Mouse (Mus musculus) intestine, embryonic 16.5 days (tissue): ENCODE data around the gene Ankar. TPM values are rescaled to one million over a fixed set of nuclear protein-coding genes. Genes with fewer than 3 reads are reported as not detected.
A peak's percentile ranks its signal among the peaks of the same experiment; 100 is the strongest.

Source experiments
- ATAC-seq: fragments of 200-750 bp; cut with Nextera tagmentation; 2 replicates; pipeline ENCODE4 v1.8.0; 2017; ENCODE audit warnings: moderate TSS enrichment, moderate library complexity
- H3K27ac ChIP-seq: fragments of 300-500 bp; sonication (generic); 2 replicates; pipeline ENCODE4 v1.5.1; 2014; ENCODE audit warnings: mild to moderate bottlenecking, low read length
- H3K27me3 ChIP-seq: fragments of 300-500 bp; sonication (generic); replicated peaks from 2 replicates; pipeline ENCODE4 v1.6.1; 2014; ENCODE audit warnings: low read length, control low read depth, mixed read lengths; ENCODE audit not compliant: control insufficient read depth, insufficient read depth
- H3K36me3 ChIP-seq: fragments of 300-500 bp; sonication (generic); 2 replicates; pipeline ENCODE4 v1.6.1; 2014; ENCODE audit warnings: low read length, control low read depth; ENCODE audit not compliant: control insufficient read depth, insufficient read depth
- H3K4me1 ChIP-seq: fragments of 300-500 bp; sonication (generic); 2 replicates; pipeline ENCODE4 v1.6.1; 2014; ENCODE audit warnings: low read length, control low read depth, mixed read lengths; ENCODE audit not compliant: control insufficient read depth, insufficient read depth
- H3K4me2 ChIP-seq: fragments of 300-500 bp; sonication (generic); 2 replicates; pipeline ENCODE4 v1.6.1; 2014; ENCODE audit warnings: low read depth, low read length, control low read depth
- H3K4me3 ChIP-seq: fragments of 300-500 bp; sonication (generic); 2 replicates; pipeline ENCODE4 v1.5.1; 2014; ENCODE audit warnings: mild to moderate bottlenecking, low read length
- H3K9ac ChIP-seq: fragments of 300-500 bp; sonication (generic); 2 replicates; pipeline ENCODE4 v1.6.1; 2014; ENCODE audit warnings: low read depth, low read length
- H3K9me3 ChIP-seq: fragments of 300-500 bp; sonication (generic); 2 replicates; pipeline ENCODE4 v1.6.1; 2016; ENCODE audit warnings: low read length, control low read depth; ENCODE audit not compliant: control insufficient read depth
- WGBS: fragments of 180-500 bp; shearing (Covaris S2); extraction: QIAGEN DNeasy Blood & Tissue Kit; methylation state at CpG from one replicate; pipeline ENCODE4 v1.1.7; 2014; 5-methylcytosine and 5-hydroxymethylcytosine counted together
- polyA plus RNA-seq: library from polyadenylated mRNA; unstranded; fragments of >200 nt; fragmentation: Nextera tagmentation; extraction: Ambion mirVana; gene quantifications from 2 replicates; pipeline ENCODE4 v1.2.1, GENCODE M21; 2015

Ankar gene
- polyA plus RNA-seq = not detected in 2 replicates

GRCm38 (mm10) chr1:72700479-72700878, at the start of gene Ankar:
TSS of gene Ankar (minus strand) at chr1:72700579.
- H3K9me3 ChIP-seq = no peaks in the 10 kb centered on the region
- H3K4me2 ChIP-seq = no peak within 1 kb of the TSS
- no peaks in the 10 kb centered on the region for H3K4me1 ChIP-seq
- no peak for ATAC-seq
- H3K4me3 ChIP-seq = no peak within 1 kb of the TSS
- H3K9ac ChIP-seq = no peak within 1 kb of the TSS
- H3K27me3 ChIP-seq = no peaks in the 10 kb centered on the region
- no peaks in the 10 kb centered on the region for H3K36me3 ChIP-seq
- 81% methylated on average over 11 of the region's 11 CpGs for WGBS
- no peak within 1 kb of the TSS for H3K27ac ChIP-seq

- no peak overlapping the region for H3K4me2 ChIP-seq
- 67% methylated on average over 7 of the region's 7 CpGs for WGBS
- peak overlapping the region; percentile 35; the same call in 1 of the 2 replicates for H3K27ac ChIP-seq
- no peaks in the 10 kb centered on the region for H3K4me1 ChIP-seq
- no peaks in the 10 kb centered on the region for H3K36me3 ChIP-seq
- H3K27me3 ChIP-seq = no peaks in the 10 kb centered on the region
- no peak overlapping the region for H3K4me3 ChIP-seq
- H3K9me3 ChIP-seq = no peaks in the 10 kb centered on the region
- H3K9ac ChIP-seq = no peak overlapping the region
- no peak for ATAC-seq
Measured at GRCm38 (mm10) chr1:72746382-72746781, 46.0 kb upstream of the Ankar start.

DNA sequence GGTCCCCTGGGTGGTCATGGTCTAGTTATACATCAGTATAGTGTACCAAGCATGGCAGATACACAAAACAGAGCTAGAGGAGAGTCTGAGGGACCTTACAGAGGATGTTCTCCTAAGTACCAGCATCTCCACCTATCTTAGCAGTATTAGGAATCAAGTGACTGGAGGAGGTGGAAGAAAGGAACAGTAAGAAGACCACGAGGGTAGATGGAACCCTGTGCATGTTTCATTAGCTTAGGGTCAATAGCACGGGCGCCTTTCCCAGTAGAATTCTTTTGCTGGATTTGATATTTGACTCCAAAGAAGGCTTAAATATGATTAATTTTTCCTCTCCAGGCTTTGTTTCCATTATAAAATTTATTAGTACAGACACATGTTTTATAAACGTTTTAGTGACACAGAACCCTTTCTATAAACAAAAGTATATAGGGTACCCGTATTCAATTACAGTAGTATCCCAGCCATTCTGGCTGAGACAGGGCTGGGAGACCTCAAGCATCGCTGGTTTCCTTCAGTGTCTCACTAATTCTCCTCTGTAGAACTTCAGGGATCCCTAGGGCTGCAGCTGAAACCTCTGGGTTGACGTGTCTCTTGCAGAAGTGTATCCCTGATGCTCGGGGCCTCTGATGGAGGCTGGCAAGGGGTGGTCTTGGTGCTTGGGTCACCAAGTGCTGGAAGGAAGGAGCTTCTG, 44.6 kb upstream of the Ankar start:
- Histone ChIP-seq H3K4me1 (no peaks in the 10 kb centered on the region), H3K9me3 (no peaks in the 10 kb centered on the region), H3K36me3 (no peaks in the 10 kb centered on the region), H3K27me3 (no peaks in the 10 kb centered on the region), H3K4me2 (no peak overlapping the region), H3K4me3 (no peak overlapping the region), H3K27ac (peak overlapping the region; percentile 84), H3K9ac (no peak overlapping the region)
- peak; percentile 72 for ATAC-seq
- WGBS = 49% methylated on average over 8 of the region's 8 CpGs

DNA sequence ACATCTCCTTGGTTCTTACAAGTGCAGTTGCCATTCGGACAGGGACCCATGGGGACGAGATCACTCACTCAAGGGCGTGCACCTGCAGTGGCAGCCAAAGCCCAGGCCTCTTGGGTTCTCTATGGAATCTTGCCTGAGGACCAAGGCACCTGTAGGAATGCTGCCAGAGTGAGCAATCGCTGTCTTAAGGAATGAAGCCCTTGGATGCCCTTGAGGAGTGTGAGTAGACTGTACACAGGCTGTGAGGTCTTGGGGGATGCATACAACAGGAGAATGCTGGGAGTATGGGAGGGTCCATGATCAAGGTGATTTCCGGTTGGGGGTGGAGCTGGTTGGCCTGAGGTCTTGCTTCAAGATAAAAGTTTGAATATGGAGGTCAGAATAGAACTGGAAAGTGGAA, 41.0 kb upstream of the Ankar start:
- ATAC-seq = no peak
- H3K4me1 ChIP-seq = peaks cover 11% of the 10 kb centered on the region
- WGBS = 87% methylated on average over 5 of the region's 5 CpGs
- H3K4me2 ChIP-seq = no peak overlapping the region
- H3K4me3 ChIP-seq = no peak overlapping the region
- H3K36me3 ChIP-seq = no peaks in the 10 kb centered on the region
- no peaks in the 10 kb centered on the region for H3K27me3 ChIP-seq
- no peak overlapping the region for H3K27ac ChIP-seq
- no peaks in the 10 kb centered on the region for H3K9me3 ChIP-seq
- H3K9ac ChIP-seq = no peak overlapping the region

- H3K36me3 ChIP-seq = no peaks in the 10 kb centered on the region
- no peak overlapping the region for H3K4me3 ChIP-seq
- WGBS = 71% methylated on average over 10 of the region's 10 CpGs
- no peak overlapping the region for H3K9ac ChIP-seq
- H3K4me2 ChIP-seq = no peak overlapping the region
- H3K27me3 ChIP-seq = no peaks in the 10 kb centered on the region
- H3K27ac ChIP-seq = no peak overlapping the region
- no peak for ATAC-seq
- peaks cover 14% of the 10 kb centered on the region for H3K4me1 ChIP-seq
- H3K9me3 ChIP-seq = no peaks in the 10 kb centered on the region
Measured at GRCm38 (mm10) chr1:72739681-72740063, 39.3 kb upstream of the Ankar start.

DNA sequence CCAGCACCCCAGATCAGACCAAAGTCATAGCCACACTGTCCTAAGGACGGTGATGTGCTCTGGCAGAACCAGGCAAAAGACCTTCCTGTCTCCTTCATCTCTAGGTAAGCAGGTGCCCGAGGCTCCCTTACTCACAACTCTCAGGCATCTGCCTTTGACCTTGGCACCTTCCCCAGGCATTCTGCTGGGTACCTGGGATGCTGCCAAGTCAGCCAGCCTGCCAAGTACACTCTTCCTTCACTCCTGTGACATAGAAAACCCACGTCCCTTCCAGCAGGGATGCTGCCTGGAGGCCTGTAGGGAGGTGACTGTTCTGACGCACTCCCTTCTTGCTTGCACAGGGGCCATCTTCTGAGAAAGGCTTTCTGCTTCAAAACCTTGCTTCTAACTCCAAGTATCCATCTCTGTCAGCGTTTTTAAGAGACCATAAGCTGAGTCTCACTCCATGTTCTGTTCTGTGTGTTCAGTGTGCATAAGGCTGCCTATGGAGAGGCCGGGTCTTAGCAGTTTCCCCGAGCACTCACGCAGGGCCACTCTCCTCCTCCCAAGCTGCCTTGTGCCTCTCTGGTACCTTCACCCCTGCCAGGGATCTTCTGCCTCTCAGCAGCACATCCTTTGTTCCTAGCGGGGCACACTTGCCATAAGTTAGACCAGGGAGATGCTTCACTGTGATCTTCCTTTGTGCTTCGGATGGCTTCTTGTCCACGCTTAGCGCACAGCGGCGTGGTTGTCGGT, 38.7 kb upstream of the Ankar start:
- no peak overlapping the region for H3K27ac ChIP-seq

DNA sequence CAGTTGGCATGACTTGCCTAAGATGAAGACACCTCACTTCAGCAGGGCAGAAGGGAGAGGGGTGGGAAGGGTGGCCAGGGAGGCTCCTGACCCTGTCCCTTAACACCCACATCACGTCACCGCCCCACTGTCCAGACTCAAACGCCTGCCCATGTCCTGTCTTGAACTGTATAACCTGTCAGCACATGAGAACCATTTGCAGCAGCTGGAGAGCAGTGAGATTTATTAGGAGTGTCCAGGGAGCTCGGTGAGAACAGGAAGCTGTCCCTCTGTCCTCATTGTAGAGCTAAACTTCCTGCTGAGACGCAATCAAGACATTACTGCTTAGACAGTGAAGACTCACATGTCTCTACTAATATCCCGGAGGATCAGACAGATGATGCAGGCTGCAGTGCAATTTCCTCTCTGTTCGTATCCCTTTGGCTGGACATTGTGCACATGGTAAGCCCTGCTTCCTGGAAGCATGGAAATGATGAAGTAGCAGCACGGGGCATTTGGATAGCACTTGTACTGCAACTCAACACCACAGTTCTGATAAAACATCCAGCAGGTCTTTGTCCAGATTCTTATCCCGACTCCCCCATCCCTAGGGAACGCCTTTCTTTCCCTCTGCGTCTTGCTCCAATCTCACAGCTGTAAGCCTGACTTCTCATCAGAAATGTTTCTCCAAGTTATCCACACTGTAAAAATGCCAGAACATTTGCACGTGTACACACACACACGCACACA, 36.2 kb upstream of the Ankar start:
- Histone ChIP-seq H3K9ac (no peak overlapping the region), H3K27me3 (no peaks in the 10 kb centered on the region), H3K4me3 (no peak overlapping the region), H3K4me2 (no peak overlapping the region), H3K27ac (no peak overlapping the region), H3K36me3 (no peaks in the 10 kb centered on the region), H3K4me1 (peaks cover 14% of the 10 kb centered on the region), H3K9me3 (no peaks in the 10 kb centered on the region)
- peak; percentile 63 for ATAC-seq
- 39% methylated on average over 13 of the region's 13 CpGs for WGBS

More for the DNA sequence above, 38.7 kb upstream of the Ankar start:
- no peak for ATAC-seq
- no peaks in the 10 kb centered on the region for H3K27me3 ChIP-seq
- no peaks in the 10 kb centered on the region for H3K36me3 ChIP-seq
- H3K4me1 ChIP-seq = peaks cover 14% of the 10 kb centered on the region
- no peaks in the 10 kb centered on the region for H3K9me3 ChIP-seq
- no peak overlapping the region for H3K9ac ChIP-seq
- H3K4me2 ChIP-seq = no peak overlapping the region
- 75% methylated on average over 15 of the region's 15 CpGs for WGBS
- no peak overlapping the region for H3K4me3 ChIP-seq

DNA sequence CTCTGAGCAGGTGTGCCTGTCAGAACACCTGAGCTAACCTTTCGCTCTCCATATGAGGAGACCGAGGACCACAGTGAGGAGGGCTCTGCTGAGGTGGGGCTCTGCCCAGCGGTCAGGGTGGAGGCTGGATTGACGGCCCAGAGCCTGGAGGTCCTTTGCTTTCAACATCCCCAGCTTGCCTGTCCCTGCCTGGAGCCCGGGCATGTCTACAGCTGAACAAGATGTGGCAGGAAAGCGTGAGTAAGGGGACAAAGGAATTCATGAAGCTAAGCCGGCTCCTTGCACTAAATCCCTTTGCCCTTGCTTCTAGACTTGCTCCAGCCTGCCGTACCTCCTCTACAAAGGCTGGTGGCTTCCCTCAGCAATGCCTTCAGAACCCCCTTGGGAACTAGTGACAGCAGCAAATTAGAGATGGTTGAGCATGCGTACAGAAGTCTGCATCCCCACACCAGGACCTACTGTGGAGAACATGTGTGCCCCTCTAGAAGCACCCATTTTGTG, 32.9 kb upstream of the Ankar start:
- peaks cover 16% of the 10 kb centered on the region; the same call in 1 of the 2 replicates for H3K4me1 ChIP-seq
- no peak overlapping the region for H3K4me2 ChIP-seq
- WGBS = 87% methylated on average over 9 of the region's 9 CpGs
- ATAC-seq = no peak
- no peaks in the 10 kb centered on the region for H3K9me3 ChIP-seq
- H3K27me3 ChIP-seq = no peaks in the 10 kb centered on the region
- H3K9ac ChIP-seq = no peak overlapping the region
- no peaks in the 10 kb centered on the region for H3K36me3 ChIP-seq
- H3K27ac ChIP-seq = no peak overlapping the region
- H3K4me3 ChIP-seq = no peak overlapping the region

- no peak for ATAC-seq
- no peaks in the 10 kb centered on the region for H3K36me3 ChIP-seq
- H3K9me3 ChIP-seq = no peaks in the 10 kb centered on the region
- 66% methylated on average over 10 of the region's 10 CpGs for WGBS
- no peak overlapping the region for H3K4me3 ChIP-seq
- H3K4me1 ChIP-seq = 0 out of 2 replicates have a peak, but pooled peaks cover 6% of the 10 kb centered on the region
- H3K27me3 ChIP-seq = no peaks in the 10 kb centered on the region
- no peak overlapping the region for H3K4me2 ChIP-seq
- H3K9ac ChIP-seq = no peak overlapping the region
- H3K27ac ChIP-seq = no peak overlapping the region
Measured at GRCm38 (mm10) chr1:72730126-72730525, 29.7 kb upstream of the Ankar start.
